Mouse (Mus musculus) embryonic facial prominence, embryonic 13.5 days (tissue): ENCODE measurements around the gene Sos1. TPM values are rescaled to one million over a fixed set of nuclear protein-coding genes. Genes with fewer than 3 reads are reported as not detected.
"Not testable (repeated sequence)": the region's sequence is repeated elsewhere in the genome, so short reads cannot be mapped to it uniquely, and the experiment has no call there.

Experiments
- ATAC-seq: fragments of 200-750 bp; cut with Nextera tagmentation; 2 replicates; pipeline ENCODE4 v1.8.0; 2017; ENCODE audit warnings: low read depth; ENCODE audit not compliant: insufficient number of reproducible peaks, insufficient read depth, low FRiP score, low TSS enrichment
- H3K27ac ChIP-seq: fragments of 300-500 bp; sonication (generic); 2 replicates; pipeline ENCODE4 v1.5.1; 2015; ENCODE audit warnings: moderate library complexity, mild to moderate bottlenecking, inconsistent platforms
- H3K27me3 ChIP-seq: fragments of 300-500 bp; sonication (generic); 2 replicates; pipeline ENCODE4 v1.6.1; 2015; ENCODE audit warnings: mild to moderate bottlenecking, inconsistent platforms
- H3K36me3 ChIP-seq: fragments of 300-500 bp; sonication (generic); 2 replicates; pipeline ENCODE4 v1.6.1; 2015; ENCODE audit warnings: mild to moderate bottlenecking, inconsistent platforms
- H3K4me1 ChIP-seq: fragments of 300-500 bp; sonication (generic); 2 replicates; pipeline ENCODE4 v1.6.1; 2015; ENCODE audit warnings: inconsistent platforms
- H3K4me2 ChIP-seq: fragments of 300-500 bp; sonication (generic); 2 replicates; pipeline ENCODE4 v1.6.1; 2015; ENCODE audit warnings: moderate library complexity, mild to moderate bottlenecking, inconsistent platforms
- H3K4me3 ChIP-seq: fragments of 300-500 bp; sonication (generic); 2 replicates; pipeline ENCODE4 v1.5.1; 2015; ENCODE audit warnings: mild to moderate bottlenecking, inconsistent platforms
- H3K9ac ChIP-seq: fragments of 300-500 bp; sonication (generic); 2 replicates; pipeline ENCODE4 v1.6.1; 2015; ENCODE audit warnings: mild to moderate bottlenecking, inconsistent platforms
- H3K9me3 ChIP-seq: fragments of 300-500 bp; sonication (generic); 2 replicates; pipeline ENCODE4 v1.6.1; 2016; ENCODE audit warnings: inconsistent platforms
- WGBS: fragments of 180-500 bp; shearing (Covaris S2); methylation state at CpG from one replicate; pipeline ENCODE4 v1.1.7; 2015; ENCODE audit warnings: mixed read lengths; 5-methylcytosine and 5-hydroxymethylcytosine counted together
- polyA plus RNA-seq: library from polyadenylated mRNA; unstranded; fragments of >200 nt; fragmentation: Nextera tagmentation; extraction: Ambion mirVana; gene quantifications from 2 replicates; pipeline ENCODE4 v1.2.1, GENCODE M21; 2015

Sos1 gene
- polyA plus RNA-seq, 1 experiment from 2014 or later, result 5.5 TPM

- no peaks in the 10 kb centered on the region for H3K9me3 ChIP-seq
- H3K36me3 ChIP-seq, result no peaks in the 10 kb centered on the region
- H3K4me3 ChIP-seq, result no peak overlapping the region
- no peak for ATAC-seq
- peaks cover 9% of the 10 kb centered on the region for H3K4me1 ChIP-seq
- 88% methylated on average over 4 of the region's 4 CpGs for WGBS
- no peak overlapping the region for H3K4me2 ChIP-seq
- H3K27ac ChIP-seq, result no peak overlapping the region
- no peaks in the 10 kb centered on the region for H3K27me3 ChIP-seq
- H3K9ac ChIP-seq, result no peak overlapping the region
Measured at GRCm38 (mm10) chr17:80492811-80493210, 12.6 kb upstream of the Sos1 start.

GRCm38 (mm10) chr17:80492274-80492673 is 12.0 kb upstream of the Sos1 start:
- H3K27ac ChIP-seq, result no peak overlapping the region
- H3K27me3 ChIP-seq, result no peaks in the 10 kb centered on the region
- no peak overlapping the region for H3K4me3 ChIP-seq
- no peaks in the 10 kb centered on the region for H3K36me3 ChIP-seq
- H3K9me3 ChIP-seq, result no peaks in the 10 kb centered on the region
- H3K4me1 ChIP-seq, result peaks cover 9% of the 10 kb centered on the region
- H3K4me2 ChIP-seq, result no peak overlapping the region
- H3K9ac ChIP-seq, result no peak overlapping the region
- 91% methylated on average over 4 of the region's 4 CpGs for WGBS
- no peak for ATAC-seq

- WGBS, result 51% methylated on average over 5 of the region's 5 CpGs
Measured at GRCm38 (mm10) chr17:80490166-80490565, 9.9 kb upstream of the Sos1 start.

GRCm38 (mm10) chr17:80488918-80489317 is 8.7 kb upstream of the Sos1 start:
- Histone ChIP-seq H3K27me3 (no peaks in the 10 kb centered on the region), H3K4me2 (no peak overlapping the region), H3K9me3 (no peaks in the 10 kb centered on the region), H3K9ac (no peak overlapping the region), H3K4me1 (peaks cover 9% of the 10 kb centered on the region), H3K4me3 (no peak overlapping the region), H3K27ac (no peak overlapping the region), H3K36me3 (no peaks in the 10 kb centered on the region)
- 61% methylated on average over 3 of the region's 3 CpGs for WGBS
- no peak for ATAC-seq

More at GRCm38 (mm10) chr17:80490166-80490565, 9.9 kb upstream of the Sos1 start:
- H3K4me1 ChIP-seq, result peaks cover 9% of the 10 kb centered on the region
- no peak overlapping the region for H3K27ac ChIP-seq
- no peak overlapping the region for H3K4me3 ChIP-seq
- no peak for ATAC-seq
- H3K27me3 ChIP-seq, result no peaks in the 10 kb centered on the region
- H3K9ac ChIP-seq, result no peak overlapping the region
- H3K36me3 ChIP-seq, result no peaks in the 10 kb centered on the region
- no peaks in the 10 kb centered on the region for H3K9me3 ChIP-seq
- no peak overlapping the region for H3K4me2 ChIP-seq

DNA sequence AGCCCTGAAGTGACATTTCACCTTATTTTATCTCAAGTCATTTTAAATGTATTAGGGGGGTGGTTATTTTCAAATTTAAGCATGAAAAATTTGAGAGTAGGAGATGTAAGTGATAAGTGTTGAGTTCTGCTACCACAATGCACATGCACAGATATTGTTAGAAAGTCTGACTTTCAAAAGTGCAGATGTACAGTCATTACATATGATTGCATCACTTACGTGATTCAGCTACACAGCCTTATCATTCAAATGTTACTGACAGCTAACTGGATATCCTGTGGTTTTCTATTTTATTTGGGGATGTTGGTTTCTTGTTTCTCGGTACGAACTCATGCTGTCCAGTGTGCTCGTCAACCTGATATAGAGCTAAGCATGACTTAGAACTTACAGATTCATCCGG is 4.9 kb upstream of the Sos1 start:
- Histone ChIP-seq H3K4me3 (no peak overlapping the region), H3K36me3 (no peaks in the 10 kb centered on the region), H3K9me3 (no peaks in the 10 kb centered on the region), H3K27ac (no peak overlapping the region), H3K9ac (no peak overlapping the region), H3K4me2 (no peak overlapping the region), H3K4me1 (peaks cover 17% of the 10 kb centered on the region), H3K27me3 (no peaks in the 10 kb centered on the region)
- ATAC-seq, result no peak
- whole genome bisulfite sequencing, result 85% methylated on average over 5 of the region's 5 CpGs

- WGBS, result 50% methylated on average over 7 of the region's 7 CpGs
- H3K4me3 ChIP-seq, result peak overlapping the region; percentile 94
- no peaks in the 10 kb centered on the region for H3K27me3 ChIP-seq
- H3K4me2 ChIP-seq, result peak overlapping the region; percentile 78
- H3K27ac ChIP-seq, result peak overlapping the region; percentile 94
- H3K9me3 ChIP-seq, result no peaks in the 10 kb centered on the region
- H3K36me3 ChIP-seq, result 0 out of 2 replicates have a peak, but pooled peaks cover 5% of the 10 kb centered on the region
- peak overlapping the region; percentile 94; the same call in 1 of the 2 replicates for H3K9ac ChIP-seq
- ATAC-seq, result no peak
- peaks cover 18% of the 10 kb centered on the region for H3K4me1 ChIP-seq
Measured at GRCm38 (mm10) chr17:80480855-80481224, 587 bp upstream of the Sos1 start.

DNA sequence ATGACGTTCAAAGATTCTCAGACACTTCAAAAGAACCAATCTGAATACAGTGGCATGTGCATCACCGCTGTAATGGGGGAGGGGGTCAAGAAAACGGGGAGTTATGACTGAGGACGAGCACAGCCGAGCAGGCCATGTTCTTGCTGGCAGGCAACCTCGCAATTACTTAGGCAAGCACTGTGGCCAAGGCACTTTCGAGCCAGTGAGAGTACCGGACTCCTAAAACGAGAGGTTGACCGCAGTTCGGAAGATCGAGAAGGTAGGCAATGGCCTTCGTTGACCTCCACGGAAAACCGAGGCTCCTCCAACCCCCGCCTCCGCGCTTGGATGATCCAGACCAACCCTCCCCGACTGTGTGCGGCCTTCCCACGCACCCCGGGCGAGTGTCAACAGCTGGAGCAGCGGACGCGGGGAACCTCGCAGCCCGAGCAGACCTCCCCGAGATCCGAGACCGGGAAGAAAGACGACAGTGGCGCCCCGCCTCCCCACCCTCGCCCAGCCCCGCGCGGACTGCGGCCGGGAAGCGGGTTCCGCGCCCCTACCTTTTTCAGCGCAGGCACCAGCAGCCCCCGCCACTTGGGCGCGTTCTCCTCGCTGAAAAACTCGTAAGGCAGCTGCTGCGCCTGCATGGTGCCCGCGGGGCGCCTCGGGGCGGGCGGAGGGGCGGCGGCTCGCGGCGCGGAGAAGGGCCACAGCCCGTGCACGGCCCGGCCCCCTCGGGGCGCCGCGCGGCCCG is 790 bp downstream of the Sos1 start:
- ATAC-seq, result peak; percentile 38; the same call in 1 of the 2 replicates
- Histone ChIP-seq H3K9me3 (no peaks in the 10 kb centered on the region), H3K4me2 (peak overlapping the region; percentile 78), H3K4me1 (peaks cover 18% of the 10 kb centered on the region), H3K9ac (peak overlapping the region; percentile 94), H3K4me3 (peak overlapping the region; percentile 94), H3K36me3 (0 out of 2 replicates have a peak, but pooled peaks cover 9% of the 10 kb centered on the region), H3K27ac (peak overlapping the region; percentile 94), H3K27me3 (no peaks in the 10 kb centered on the region)
- under 1% methylated on average over 55 of the region's 71 CpGs for WGBS

- Histone ChIP-seq H3K4me3 (no peak overlapping the region), H3K4me2 (no peak overlapping the region)
Measured at GRCm38 (mm10) chr17:80477679-80478078, 2.6 kb downstream of the Sos1 start.

DNA sequence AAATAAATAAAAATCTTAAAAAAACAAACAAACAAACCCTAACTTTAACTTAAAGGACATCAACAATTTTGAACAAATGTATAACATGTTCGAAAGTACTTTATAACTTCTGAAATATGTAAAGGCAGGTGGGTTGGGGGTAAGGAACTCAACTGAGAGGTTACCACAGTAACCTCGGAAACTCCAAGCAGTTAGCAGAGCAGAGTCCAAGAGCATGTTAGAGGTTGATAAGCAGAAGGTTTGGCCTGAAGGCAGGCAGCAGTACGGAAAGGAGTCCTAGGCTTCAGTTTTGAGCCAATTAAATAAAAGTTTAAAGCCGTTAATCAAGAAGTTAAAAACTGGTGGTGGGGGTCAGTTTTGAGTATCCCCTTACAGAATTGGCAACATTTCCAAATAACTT is 3.8 kb downstream of the Sos1 start:
- peaks cover 12% of the 10 kb centered on the region; the same call in 1 of the 2 replicates for H3K36me3 ChIP-seq
- no peak for ATAC-seq
- H3K9me3 ChIP-seq, result no peaks in the 10 kb centered on the region
- H3K9ac ChIP-seq, result no peak overlapping the region
- H3K27ac ChIP-seq, result no peak overlapping the region
- H3K4me2 ChIP-seq, result no peak overlapping the region
- no peak overlapping the region for H3K4me3 ChIP-seq
- no peaks in the 10 kb centered on the region for H3K27me3 ChIP-seq
- H3K4me1 ChIP-seq, result peaks cover 17% of the 10 kb centered on the region
- WGBS, result 84% methylated on average over 4 of the region's 4 CpGs

More at GRCm38 (mm10) chr17:80477679-80478078, 2.6 kb downstream of the Sos1 start:
- 78% methylated on average over 2 of the region's 2 CpGs for WGBS
- Histone ChIP-seq H3K36me3 (peaks cover 12% of the 10 kb centered on the region; the same call in 1 of the 2 replicates), H3K27ac (no peak overlapping the region), H3K4me1 (peaks cover 18% of the 10 kb centered on the region), H3K9me3 (no peaks in the 10 kb centered on the region), H3K27me3 (no peaks in the 10 kb centered on the region), H3K9ac (no peak overlapping the region)
- ATAC-seq, result no peak

- no peak overlapping the region for H3K27ac ChIP-seq
- WGBS, result 32% methylated on average over 8 of the region's 8 CpGs
- H3K9ac ChIP-seq, result no peak overlapping the region
Measured at GRCm38 (mm10) chr17:80471056-80471802, 9.0 kb downstream of the Sos1 start.

GRCm38 (mm10) chr17:80468417-80468894 is 11.8 kb downstream of the Sos1 start:
- 38% methylated on average over 3 of the region's 3 CpGs for WGBS
- H3K4me1 ChIP-seq, result not testable (repeated sequence)

More at GRCm38 (mm10) chr17:80471056-80471802, 9.0 kb downstream of the Sos1 start:
- H3K4me2 ChIP-seq, result no peak overlapping the region
- H3K27me3 ChIP-seq, result no peaks in the 10 kb centered on the region
- peaks cover 7% of the 10 kb centered on the region; the same call in 1 of the 2 replicates for H3K36me3 ChIP-seq
- ATAC-seq, result no peak
- peaks cover 7% of the 10 kb centered on the region for H3K4me1 ChIP-seq
- H3K9me3 ChIP-seq, result no peaks in the 10 kb centered on the region
- no peak overlapping the region for H3K4me3 ChIP-seq

More at GRCm38 (mm10) chr17:80468417-80468894, 11.8 kb downstream of the Sos1 start:
- not testable (repeated sequence) for H3K9ac ChIP-seq, H3K27me3 ChIP-seq, H3K4me3 ChIP-seq, H3K4me2 ChIP-seq, ATAC-seq, H3K36me3 ChIP-seq, H3K27ac ChIP-seq, H3K9me3 ChIP-seq
